Mouse (Mus musculus) hindbrain, embryonic 15.5 days (tissue): ENCODE results near the gene Gm3435. TPM values are rescaled to one million over a fixed set of nuclear protein-coding genes. Genes with fewer than 3 reads are reported as not detected.

ENCODE experiments used
- polyA plus RNA-seq: library from polyadenylated mRNA; unstranded; fragments of >200 nt; fragmentation: Nextera tagmentation; extraction: Ambion mirVana; gene quantifications from 2 replicates; pipeline ENCODE4 v1.2.1, GENCODE M21; 2015

Gm3435 gene
- polyA plus RNA-seq, 1 experiment from 2014 or later = 7.2 TPM

Other genes starting within 250 kb of the Gm3435 start
- gene Wdr27, start 67.0 kb upstream of the Gm3435 start, polyA plus RNA-seq = 9.9 and 10.5 TPM in 2 replicates
- gene 1600012H06Rik, start 67.0 kb upstream of the Gm3435 start, polyA plus RNA-seq = 25.7 and 27.3 TPM in 2 replicates
- gene Phf10, start 48.9 kb upstream of the Gm3435 start, polyA plus RNA-seq = 14.2 and 16.5 TPM in 2 replicates
- gene 9030025P20Rik, start 31.7 kb upstream of the Gm3435 start, polyA plus RNA-seq = 8.3 and 8.7 TPM in 2 replicates
- gene Gm3417, start 31.4 kb upstream of the Gm3435 start, polyA plus RNA-seq = 0.29 and 0.59 TPM in 2 replicates
- 69.1 and 73.3 TPM in 2 replicates for gene Ermard, start 31.0 kb downstream of the Gm3435 start, polyA plus RNA-seq
- gene Tcte3, start 31.3 kb downstream of the Gm3435 start, polyA plus RNA-seq = 0.52 and 0.71 TPM in 2 replicates
- gene Gm3448, start 31.4 kb downstream of the Gm3435 start, polyA plus RNA-seq = 3.5 and 4.2 TPM in 2 replicates